ENCODE assay signal across 8 mouse cellular contexts in genomic region chr13:23518885-23519284, GRCm38 (mm10). TPM values are rescaled to one million over a fixed set of nuclear protein-coding genes. Genes with fewer than 3 reads are reported as not detected.
A peak's percentile ranks its signal among the peaks of the same experiment; 100 is the strongest.
DNase-seq lines count a peak whose midpoint lies in the region; ATAC-seq lines count a peak whose summit lies in the region.

No protein-coding gene starts in this region.

- peak overlapping the region; percentile 87 for H3K4me2 ChIP-seq in heart, embryonic 15.5 days
- peak overlapping the region; percentile 92 for H3K4me2 ChIP-seq in liver, embryonic 11.5 days
- peak overlapping the region; percentile 90 for H3K4me2 ChIP-seq in stomach, embryonic 15.5 days

- peak; percentile 90 for DNase-seq in A20 (ENCODE audit: low read depth, low spot score)
- peak; percentile 70 to 76 for DNase-seq in adrenal gland, postnatal 36 days
- peak; percentile 86 for DNase-seq in kidney, postnatal 14 days
- DNase-seq in liver, embryonic 11.5 days (ENCODE audit: low spot score) = peak; percentile 76

- no peaks in the 10 kb centered on the region for H3K36me3 ChIP-seq in heart, embryonic 15.5 days
- H3K36me3 ChIP-seq in liver, embryonic 11.5 days (ENCODE audit: control insufficient read depth, insufficient read depth, low read length) = no peaks in the 10 kb centered on the region
- H3K36me3 ChIP-seq in stomach, embryonic 15.5 days = no peaks in the 10 kb centered on the region

- no peaks in the 10 kb centered on the region for H3K27me3 ChIP-seq in heart, embryonic 15.5 days
- H3K27me3 ChIP-seq in liver, embryonic 11.5 days (replicated peaks; ENCODE audit: control insufficient read depth, insufficient read depth, low read length) = no peaks in the 10 kb centered on the region
- no peaks in the 10 kb centered on the region for H3K27me3 ChIP-seq in stomach, embryonic 15.5 days (replicated peaks)

- no peaks in the 10 kb centered on the region for H3K9me3 ChIP-seq in heart, embryonic 15.5 days (replicated peaks)
- no peaks in the 10 kb centered on the region for H3K9me3 ChIP-seq in liver, embryonic 11.5 days (ENCODE audit: control insufficient read depth, low read length)
- no peaks in the 10 kb centered on the region for H3K9me3 ChIP-seq in stomach, embryonic 15.5 days

- H3K4me3 ChIP-seq in heart, embryonic 15.5 days = peak overlapping the region; percentile 50
- H3K4me3 ChIP-seq in liver, embryonic 11.5 days (ENCODE audit: low read depth, low read length) = peak overlapping the region; percentile 58
- H3K4me3 ChIP-seq in stomach, embryonic 15.5 days (replicated peaks) = peak overlapping the region; percentile 44

- under 1% methylated on average over 6 of the region's 6 CpGs for WGBS in heart, embryonic 15.5 days
- WGBS in liver, embryonic 11.5 days = under 1% methylated on average over 6 of the region's 6 CpGs
- WGBS in stomach, embryonic 15.5 days = under 1% methylated on average over 6 of the region's 6 CpGs

- H3K27ac ChIP-seq in heart, embryonic 15.5 days = peak overlapping the region; percentile 74
- H3K27ac ChIP-seq in liver, embryonic 11.5 days (ENCODE audit: low read depth, low read length) = peak overlapping the region; percentile 56; the same call in 1 of the 2 replicates
- H3K27ac ChIP-seq in stomach, embryonic 15.5 days = peak overlapping the region; percentile 73; the same call in 1 of the 2 replicates

- ATAC-seq in erythroid progenitor cell, adult 5-6 weeks (replicated peaks; ENCODE audit: low FRiP score, poor library complexity, severe bottlenecking) = peak; percentile 36
- ATAC-seq in heart, embryonic 15.5 days (replicated peaks; ENCODE audit: insufficient number of reproducible peaks, insufficient read depth, low FRiP score, low read depth) = no peak
- peak; percentile 68 for ATAC-seq in liver, embryonic 11.5 days (replicated peaks; ENCODE audit: low FRiP score)
- ATAC-seq in monocyte, adult 5-6 weeks (replicated peaks; ENCODE audit: insufficient number of reproducible peaks, low FRiP score, low TSS enrichment, poor library complexity, severe bottlenecking) = peak; percentile 34
- peak; percentile 70 for ATAC-seq in stomach, embryonic 15.5 days (ENCODE audit: insufficient read depth, low FRiP score, low read depth)

- H3K4me1 ChIP-seq in heart, embryonic 15.5 days (replicated peaks) = peaks cover 3% of the 10 kb centered on the region
- peaks cover 16% of the 10 kb centered on the region for H3K4me1 ChIP-seq in liver, embryonic 11.5 days (replicated peaks; ENCODE audit: control insufficient read depth, insufficient read depth, low read length)
- 0 out of 2 replicates have a peak, but pooled peaks cover 2% of the 10 kb centered on the region for H3K4me1 ChIP-seq in stomach, embryonic 15.5 days

- H3K9ac ChIP-seq in heart, embryonic 15.5 days = peak overlapping the region; percentile 33
- 0 out of 2 replicates have a peak overlapping the region, but pooled peaks have one; percentile 26 for H3K9ac ChIP-seq in liver, embryonic 11.5 days (ENCODE audit: low read depth, low read length)
- no peak overlapping the region for H3K9ac ChIP-seq in stomach, embryonic 15.5 days

RNA-seq across cellular contexts. Expression of gene Hist1h4h, which starts 12.0 kb away (rescaled TPM):
- total RNA-seq in adrenal gland, postnatal 36 days (2021) = 100 to 1,000 TPM; 443 to 473 TPM
- 323 and 492 TPM in 2 replicates for total RNA-seq in erythroid progenitor cell, adult 5-6 weeks (2015; ENCODE audit: low replicate concordance)
- total RNA-seq in erythroid progenitor cell, adult 5-6 weeks (2017; ENCODE audit: low replicate concordance) = 3,110 and 3,215 TPM in 2 replicates
- polyA plus RNA-seq in heart, embryonic 15.5 days (2015; fragmentation: Nextera tagmentation; extraction: Ambion mirVana) = 5.4 and 5.7 TPM in 2 replicates
- 3.3 and 4.3 TPM in 2 replicates for polyA plus RNA-seq in liver, embryonic 11.5 days (2014; fragmentation: Nextera tagmentation; extraction: Ambion mirVana)
- total RNA-seq in monocyte, adult 5-6 weeks (2017) = 24.5 to 149 TPM (median 46.4 TPM) in 3 replicates
- polyA plus RNA-seq in stomach, embryonic 15.5 days (2015; fragmentation: Nextera tagmentation; extraction: Ambion mirVana) = 6.1 and 7.3 TPM in 2 replicates

RNA-seq across cellular contexts. Expression of gene Hist1h2af, which starts 14.8 kb away (rescaled TPM):
- total RNA-seq in adrenal gland, postnatal 36 days (2021) = 10 to 100 TPM; 49.7 to 55.2 TPM
- 180 and 320 TPM in 2 replicates for total RNA-seq in erythroid progenitor cell, adult 5-6 weeks (2015; ENCODE audit: low replicate concordance)
- total RNA-seq in erythroid progenitor cell, adult 5-6 weeks (2017; ENCODE audit: low replicate concordance) = 7,936 and 7,993 TPM in 2 replicates
- 2.2 and 2.6 TPM in 2 replicates for polyA plus RNA-seq in heart, embryonic 15.5 days (2015; fragmentation: Nextera tagmentation; extraction: Ambion mirVana)
- 1.1 and 5.1 TPM in 2 replicates for polyA plus RNA-seq in liver, embryonic 11.5 days (2014; fragmentation: Nextera tagmentation; extraction: Ambion mirVana)
- total RNA-seq in monocyte, adult 5-6 weeks (2017) = 1.4 to 11.6 TPM in 2 of 3 replicates, not detected in the other
- polyA plus RNA-seq in stomach, embryonic 15.5 days (2015; fragmentation: Nextera tagmentation; extraction: Ambion mirVana) = 4.1 and 13.0 TPM in 2 replicates

RNA-seq across cellular contexts. Expression of gene Hist1h3g, which starts 16.3 kb away (rescaled TPM):
- total RNA-seq in adrenal gland, postnatal 36 days (2021) = 10 to 100 TPM; 13.9 to 17.7 TPM
- total RNA-seq in erythroid progenitor cell, adult 5-6 weeks (2015; ENCODE audit: low replicate concordance) = 573 TPM in 2 replicates
- 250 and 889 TPM in 2 replicates for total RNA-seq in erythroid progenitor cell, adult 5-6 weeks (2017; ENCODE audit: low replicate concordance)
- polyA plus RNA-seq in heart, embryonic 15.5 days (2015; fragmentation: Nextera tagmentation; extraction: Ambion mirVana) = 1.6 and 3.1 TPM in 2 replicates
- 5.2 TPM in 2 replicates for polyA plus RNA-seq in liver, embryonic 11.5 days (2014; fragmentation: Nextera tagmentation; extraction: Ambion mirVana)
- total RNA-seq in monocyte, adult 5-6 weeks (2017) = not detected in 3 replicates
- 6.5 and 7.3 TPM in 2 replicates for polyA plus RNA-seq in stomach, embryonic 15.5 days (2015; fragmentation: Nextera tagmentation; extraction: Ambion mirVana)

RNA-seq across cellular contexts. Expression of gene Hist1h2bh, which starts 24.3 kb away (rescaled TPM):
- 1 to 10 TPM; 4.2 to 4.7 TPM for total RNA-seq in adrenal gland, postnatal 36 days (2021)
- 90.1 and 113 TPM in 2 replicates for total RNA-seq in erythroid progenitor cell, adult 5-6 weeks (2015; ENCODE audit: low replicate concordance)
- total RNA-seq in erythroid progenitor cell, adult 5-6 weeks (2017; ENCODE audit: low replicate concordance) = 325 and 367 TPM in 2 replicates
- 0.61 and 0.74 TPM in 2 replicates for polyA plus RNA-seq in heart, embryonic 15.5 days (2015; fragmentation: Nextera tagmentation; extraction: Ambion mirVana)
- polyA plus RNA-seq in liver, embryonic 11.5 days (2014; fragmentation: Nextera tagmentation; extraction: Ambion mirVana) = 1.6 and 1.7 TPM in 2 replicates
- 0.21 to 4.4 TPM (median 2.1 TPM) in 3 replicates for total RNA-seq in monocyte, adult 5-6 weeks (2017)
- 1.0 and 1.5 TPM in 2 replicates for polyA plus RNA-seq in stomach, embryonic 15.5 days (2015; fragmentation: Nextera tagmentation; extraction: Ambion mirVana)

RNA-seq across cellular contexts. Expression of gene Hist1h3f, which starts 25.0 kb away (rescaled TPM):
- total RNA-seq in adrenal gland, postnatal 36 days (2021) = 10 to 100 TPM; 23.4 to 24.4 TPM
- 145 and 158 TPM in 2 replicates for total RNA-seq in erythroid progenitor cell, adult 5-6 weeks (2015; ENCODE audit: low replicate concordance)
- total RNA-seq in erythroid progenitor cell, adult 5-6 weeks (2017; ENCODE audit: low replicate concordance) = 262 and 310 TPM in 2 replicates
- 0.16 and 0.25 TPM in 2 replicates for polyA plus RNA-seq in heart, embryonic 15.5 days (2015; fragmentation: Nextera tagmentation; extraction: Ambion mirVana)
- 0.42 and 0.62 TPM in 2 replicates for polyA plus RNA-seq in liver, embryonic 11.5 days (2014; fragmentation: Nextera tagmentation; extraction: Ambion mirVana)
- total RNA-seq in monocyte, adult 5-6 weeks (2017) = 0.53 to 21.8 TPM (median 16.4 TPM) in 3 replicates
- 0.83 and 0.94 TPM in 2 replicates for polyA plus RNA-seq in stomach, embryonic 15.5 days (2015; fragmentation: Nextera tagmentation; extraction: Ambion mirVana)

Comparison
In these comparisons a context has a peak if more than half of its experiments do, and no peak if none do; other contexts are left out.
1. RNA of gene Hist1h3g, which starts 16.3 kb away (total RNA-seq): 250 to 889 TPM in erythroid progenitor cell, adult 5-6 weeks; 13.9 to 17.7 TPM in adrenal gland, postnatal 36 days and not detected in monocyte, adult 5-6 weeks; every median in the first group is over 10 times any median in the second.
2. Peak in every context shown above with its lines, with median percentiles within 50 percentile points of each other: DNase-seq, H3K27ac ChIP-seq, H3K4me2 ChIP-seq and H3K4me3 ChIP-seq.